Mouse (Mus musculus): ENCODE results near the gene Clec11a.

GRCm38 (mm10) chr7:44276461-44277249 is 30.0 kb downstream of the Clec11a start:
- TF ChIP-seq CTCF (IDR thresholded peaks at IDR 0.05): no peak
- TF ChIP-seq EP300 (IDR thresholded peaks at IDR 0.05): no peak
